Mouse (Mus musculus) cerebellum, adult 11-12 months (tissue): ENCODE measurements at regions not wholly inside any gene's neighbourhood (a gene's known extent, or its start where the extent isn't known, plus 50 kb on each side); places are given as distances from the start of the nearest gene placed in this dataset.
"Not testable (repeated sequence)": the region's sequence is repeated elsewhere in the genome, so short reads cannot be mapped to it uniquely, and the experiment has no call there.

Experiments
- DNase-seq: peaks from one replicate; pipeline ENCODE4 v3.0.0; 2022

- no peak for DNase-seq
These were observed 135.4 kb upstream of the Rapgef5 start for GRCm38 (mm10) chr12:117380836-117381235.

- not testable (repeated sequence) for DNase-seq
These were observed 133.6 kb upstream of the Rapgef5 start for GRCm38 (mm10) chr12:117382727-117383126.

GRCm38 (mm10) chr12:117385072-117385666 lies 131.1 kb upstream of the Rapgef5 start:
- peak; percentile 28 for DNase-seq

GRCm38 (mm10) chr12:117385697-117386096 lies 130.6 kb upstream of the Rapgef5 start:
- DNase-seq: no peak

GRCm38 (mm10) chr12:117386957-117387356 lies 129.3 kb upstream of the Rapgef5 start:
- DNase-seq: no peak

GRCm38 (mm10) chr12:117389516-117390347 lies 126.5 kb upstream of the Rapgef5 start:
- no peak for DNase-seq

GRCm38 (mm10) chr12:117397512-117397911 lies 118.8 kb upstream of the Rapgef5 start:
- no peak for DNase-seq

- DNase-seq: peak; percentile 18
These were observed 112.6 kb upstream of the Rapgef5 start for GRCm38 (mm10) chr12:117403513-117404156.

- DNase-seq: no peak
These were observed 112.0 kb upstream of the Rapgef5 start for GRCm38 (mm10) chr12:117404157-117404752.

- no peak for DNase-seq
These were observed 109.4 kb upstream of the Rapgef5 start for GRCm38 (mm10) chr12:117406832-117407231.

- no peak for DNase-seq
These were observed 105.7 kb upstream of the Rapgef5 start for GRCm38 (mm10) chr12:117410604-117411003.

- no peak for DNase-seq
These were observed 104.0 kb upstream of the Rapgef5 start for GRCm38 (mm10) chr12:117412257-117412656.

GRCm38 (mm10) chr12:117412779-117413505 lies 103.3 kb upstream of the Rapgef5 start:
- DNase-seq: no peak

- no peak for DNase-seq
These were observed 102.3 kb upstream of the Rapgef5 start for GRCm38 (mm10) chr12:117414020-117414419.

- DNase-seq: no peak
These were observed 101.1 kb upstream of the Rapgef5 start for GRCm38 (mm10) chr12:117415146-117415545.

- no peak for DNase-seq
These were observed 98.3 kb upstream of the Rapgef5 start for GRCm38 (mm10) chr12:117417991-117418390.

GRCm38 (mm10) chr12:117422315-117422978 lies 93.8 kb upstream of the Rapgef5 start:
- no peak for DNase-seq

GRCm38 (mm10) chr12:117425363-117426031 lies 90.8 kb upstream of the Rapgef5 start:
- DNase-seq: no peak

- no peak for DNase-seq
These were observed 88.8 kb upstream of the Rapgef5 start for GRCm38 (mm10) chr12:117427431-117427830.

- no peak for DNase-seq
These were observed 85.4 kb upstream of the Rapgef5 start for GRCm38 (mm10) chr12:117430886-117431285.

- DNase-seq: no peak
These were observed 83.5 kb upstream of the Rapgef5 start for GRCm38 (mm10) chr12:117432788-117433187.

GRCm38 (mm10) chr12:117437011-117437410 lies 79.3 kb upstream of the Rapgef5 start:
- DNase-seq: no peak
